In the genomic region with DNA sequence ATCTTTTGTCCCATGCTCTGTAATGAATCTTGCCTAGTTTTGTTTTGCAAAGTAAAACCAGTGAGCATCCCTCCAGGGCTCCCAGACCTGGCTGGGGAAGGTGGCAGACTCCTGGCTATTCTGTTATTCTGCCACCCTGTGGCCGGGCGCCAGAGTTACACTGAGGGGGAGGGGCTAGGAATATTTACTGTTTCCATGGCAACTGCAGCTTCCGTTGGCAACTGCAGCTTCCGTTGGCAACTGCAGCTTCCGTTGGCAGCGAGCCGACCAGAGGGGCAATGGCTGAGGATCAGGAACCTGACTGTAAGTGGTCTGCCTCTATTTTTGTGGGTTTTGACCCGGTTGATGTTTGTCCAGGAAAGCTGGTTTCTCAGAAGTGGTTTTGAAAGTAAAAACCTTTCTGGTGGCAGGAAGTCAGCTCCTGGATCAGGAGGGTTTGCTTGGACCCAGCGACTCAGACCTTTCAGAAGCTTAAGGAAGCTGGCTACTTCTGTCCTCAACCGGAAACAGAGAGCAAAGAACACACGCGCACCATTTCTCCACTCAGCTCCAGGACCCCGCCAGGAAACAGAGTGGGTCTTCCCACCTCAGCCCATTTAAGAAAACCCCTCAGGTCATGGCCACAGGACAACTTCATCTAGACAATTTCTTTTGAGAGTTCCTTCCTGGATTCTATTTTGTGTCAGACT, we compare ENCODE assay signal across 8 mouse cellular contexts. TPM values are rescaled to one million over a fixed set of nuclear protein-coding genes. Genes with fewer than 3 reads are reported as not detected.
DNase-seq lines count a peak whose midpoint lies in the region; ATAC-seq lines count a peak whose summit lies in the region.

Gene 1700010I14Rik (plus strand): TSS at position 215 of the 689 bp plus-strand sequence.

- no peaks in the 10 kb centered on the region for H3K9me3 ChIP-seq in intestine, embryonic 15.5 days

- H3K4me3 ChIP-seq in intestine, embryonic 15.5 days (replicated peaks): peak within 1 kb of the TSS; percentile 26

- peak; percentile 68 for ATAC-seq in intestine, embryonic 15.5 days
- peak; percentile 88 for ATAC-seq in megakaryocyte-erythroid progenitor cell, adult 5-6 weeks (replicated peaks; ENCODE audit: low FRiP score, low TSS enrichment, poor library complexity, severe bottlenecking)

- H3K9ac ChIP-seq in intestine, embryonic 15.5 days: no peak within 1 kb of the TSS

- DNase-seq in adrenal gland, adult 18-20 months (ENCODE audit: low spot score in 2 of 2): peak; percentile 84 to 86
- peak; percentile 90 for DNase-seq in embryo, embryonic 10.5 days (ENCODE audit: low spot score)
- DNase-seq in gastrocnemius, postnatal 36 days: peak; percentile 63 to 73
- peak; percentile 91 to 94 for DNase-seq in left cerebral cortex, postnatal 14 days (ENCODE audit: low spot score in 2 of 2)
- peak; percentile 81 for DNase-seq in right cerebral cortex, postnatal 25 days
- DNase-seq in urinary bladder, postnatal 36 days (ENCODE audit: low spot score in 2 of 2): peak; percentile 72 to 78

- no peak within 1 kb of the TSS for H3K27ac ChIP-seq in intestine, embryonic 15.5 days

- no peaks in the 10 kb centered on the region for H3K36me3 ChIP-seq in intestine, embryonic 15.5 days

- peak within 1 kb of the TSS; percentile 50 for H3K4me2 ChIP-seq in intestine, embryonic 15.5 days (replicated peaks)

- no peaks in the 10 kb centered on the region for H3K27me3 ChIP-seq in intestine, embryonic 15.5 days (replicated peaks)

- intact Hi-C loops in gastrocnemius, postnatal 36 days (cut with DNase I): no loop called here
- intact Hi-C loops in left cerebral cortex, postnatal 14 days (cut with DNase I): no loop called here

- 4% methylated on average over 13 of the region's 13 CpGs for WGBS in intestine, embryonic 15.5 days

- no peaks in the 10 kb centered on the region for H3K4me1 ChIP-seq in intestine, embryonic 15.5 days (replicated peaks)

RNA-seq across cellular contexts. Expression of gene 1700010I14Rik, which starts in this region (rescaled TPM):
- total RNA-seq in adrenal gland, adult 18-20 months (2021): 1 to 10 TPM; 1.7 TPM
- total RNA-seq in gastrocnemius, postnatal 36 days (2021): under 1 TPM; 0.18 to 0.20 TPM
- 1.3 and 1.7 TPM in 2 replicates for polyA plus RNA-seq in intestine, embryonic 15.5 days (2015; fragmentation: Nextera tagmentation; extraction: Ambion mirVana)
- total RNA-seq in left cerebral cortex, postnatal 14 days (2021): 1 to 10 TPM in 1 of 2 experiments, under 1 TPM in 1; 0.75 to 1.1 TPM
- total RNA-seq in megakaryocyte-erythroid progenitor cell, adult 5-6 weeks (2014; fragmentation: Nextera tagmentation): 1.9 and 4.4 TPM in 2 replicates
- 4.3 and 5.4 TPM in 2 replicates for total RNA-seq in megakaryocyte-erythroid progenitor cell, adult 5-6 weeks (2017)

Comparison
In these comparisons a context has a peak if more than half of its experiments do, and no peak if none do; other contexts are left out.
1. Peak in DNase-seq in gastrocnemius, postnatal 36 days; RNA of the gene not detected or under 1 TPM.